Mouse (Mus musculus) lung, adult 18-20 months (tissue): Measurements from ENCODE around the gene Lrp2bp.

Source experiments
- DNase-seq, 2 experiments: peaks; one replicate each; pipeline ENCODE4 v3.0.0; 2022; ENCODE audit warnings: mixed read lengths in 2 of 2

Gene Lrp2bp

GRCm38 (mm10) chr8:45999138-45999783 is at the start of gene Lrp2bp:
Lrp2bp (plus strand) TSS chr8:45999303.
- peak; percentile 57 to 72 for DNase-seq

- DNase-seq: no peak
Observed at GRCm38 (mm10) chr8:45950622-45951021, 48.5 kb upstream of the Lrp2bp start.

- DNase-seq: peak in 1 of 2 experiments; percentile 3
Observed at GRCm38 (mm10) chr8:45970894-45971293, 28.2 kb upstream of the Lrp2bp start.

DNA sequence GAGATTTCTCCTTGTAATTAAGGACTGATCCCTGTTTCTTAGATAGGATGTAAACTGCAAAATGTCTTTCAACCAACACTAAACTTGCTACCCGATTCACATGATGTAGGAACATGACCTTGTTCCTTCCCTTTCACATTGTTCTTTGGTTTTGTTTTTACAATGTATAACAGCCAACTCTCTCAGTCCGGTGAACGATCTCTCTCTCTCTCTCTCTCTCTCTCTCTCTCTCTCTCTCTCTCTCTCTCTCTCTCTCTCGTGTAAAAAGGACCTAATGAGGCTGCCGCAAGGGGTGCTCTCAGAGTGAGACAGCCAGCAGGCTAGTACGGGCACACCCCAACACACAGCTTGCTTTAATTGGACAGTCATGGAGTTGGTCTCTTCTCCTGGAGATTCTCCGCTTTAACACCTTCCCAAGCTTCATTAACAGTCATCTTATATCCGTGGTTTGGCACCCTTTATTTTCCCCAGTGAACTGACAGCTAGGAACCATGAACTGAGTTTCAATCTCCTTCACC is 25.1 kb upstream of the Lrp2bp start:
- DNase-seq: no peak

GRCm38 (mm10) chr8:45975126-45975836 is 23.8 kb upstream of the Lrp2bp start, which contains the start of the genes 1700029J07Rik and Ufsp2:
1700029J07Rik (minus strand) TSS chr8:45975252.
Ufsp2 (plus strand) TSS chr8:45975528.
- peak; percentile 97 for DNase-seq

- DNase-seq: no peak
Observed at GRCm38 (mm10) chr8:45975837-45976468, 23.1 kb upstream of the Lrp2bp start.

DNA sequence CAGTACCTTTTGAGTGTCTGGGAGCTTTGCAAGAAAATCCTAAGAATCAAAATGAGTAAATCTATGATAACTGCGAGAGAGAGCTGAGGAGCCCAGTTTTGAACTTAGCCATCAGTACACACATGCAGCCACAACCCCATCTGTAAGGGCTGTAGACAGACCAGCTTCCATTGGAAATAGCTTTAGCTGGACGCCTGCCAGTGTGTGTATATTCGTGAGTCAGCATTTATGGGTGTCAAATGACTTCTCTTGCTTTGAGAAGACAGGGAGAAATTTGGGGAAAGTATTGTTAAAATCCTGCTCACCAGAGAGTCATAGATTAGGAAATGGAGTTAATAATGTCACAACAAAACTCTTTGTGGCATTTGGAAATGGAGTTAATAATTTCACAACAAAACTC is 12.4 kb upstream of the Lrp2bp start:
- no peak for DNase-seq

DNA sequence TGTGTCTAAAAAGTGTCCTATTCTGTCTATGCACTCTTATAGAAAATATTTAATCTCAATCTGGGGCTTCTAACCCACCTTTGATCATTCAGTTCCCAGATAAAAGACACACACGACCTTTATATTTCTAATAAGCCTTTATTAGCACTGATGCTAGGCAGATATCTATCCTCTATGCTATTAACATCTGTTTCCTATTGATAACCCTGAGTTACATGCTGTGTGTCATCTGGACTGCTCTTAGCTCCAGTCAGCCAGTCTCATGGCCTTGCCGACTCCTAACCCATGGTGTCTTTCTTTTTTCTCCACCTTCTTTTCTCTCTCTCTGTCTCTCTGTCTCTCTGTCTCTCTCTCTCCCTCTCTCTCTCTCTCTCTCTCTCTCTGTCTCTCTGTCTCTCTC is 10.9 kb upstream of the Lrp2bp start:
- no peak for DNase-seq

GRCm38 (mm10) chr8:45990631-45991310 is 8.3 kb upstream of the Lrp2bp start:
- no peak for DNase-seq

GRCm38 (mm10) chr8:45994111-45994510 is 5.0 kb upstream of the Lrp2bp start:
- DNase-seq: no peak

DNA sequence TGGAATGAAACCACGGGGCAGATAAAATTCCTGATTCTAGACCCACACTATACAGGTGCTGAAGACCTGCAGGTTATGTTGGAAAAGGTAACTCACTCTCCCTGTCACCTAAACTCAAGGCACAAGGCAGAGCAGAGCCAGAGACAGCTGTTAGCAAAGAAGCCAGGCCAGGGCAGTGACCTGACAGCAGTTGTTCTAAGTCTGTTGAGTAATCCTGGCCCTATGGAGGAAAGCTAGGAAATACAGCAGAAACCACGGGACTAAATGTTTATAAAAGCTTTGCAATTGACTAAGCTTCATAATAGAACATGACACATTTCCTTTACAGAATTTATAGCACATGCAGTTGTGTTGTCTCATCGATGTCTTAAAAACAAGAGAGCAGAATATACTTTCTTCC is 3.5 kb upstream of the Lrp2bp start:
- no peak for DNase-seq

DNA sequence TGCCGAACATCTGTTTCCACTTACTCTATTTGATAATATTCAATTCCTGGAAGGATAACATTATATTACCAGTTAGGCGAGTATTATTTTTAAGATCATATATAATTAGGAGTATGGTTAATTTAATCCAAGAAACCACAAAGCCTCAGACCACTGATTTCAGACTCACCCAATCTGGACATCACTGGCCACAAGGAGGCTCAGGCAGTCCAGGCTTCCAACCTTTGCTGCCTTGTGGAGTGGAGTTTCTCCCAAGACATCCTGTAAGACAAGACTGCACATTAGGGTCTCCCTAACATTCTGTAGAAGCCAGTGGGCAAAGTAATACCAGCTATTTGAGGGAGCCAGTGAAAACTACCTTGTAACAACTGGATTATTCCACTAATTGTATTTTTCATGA is 875 bp upstream of the Lrp2bp start:
- no peak for DNase-seq

DNA sequence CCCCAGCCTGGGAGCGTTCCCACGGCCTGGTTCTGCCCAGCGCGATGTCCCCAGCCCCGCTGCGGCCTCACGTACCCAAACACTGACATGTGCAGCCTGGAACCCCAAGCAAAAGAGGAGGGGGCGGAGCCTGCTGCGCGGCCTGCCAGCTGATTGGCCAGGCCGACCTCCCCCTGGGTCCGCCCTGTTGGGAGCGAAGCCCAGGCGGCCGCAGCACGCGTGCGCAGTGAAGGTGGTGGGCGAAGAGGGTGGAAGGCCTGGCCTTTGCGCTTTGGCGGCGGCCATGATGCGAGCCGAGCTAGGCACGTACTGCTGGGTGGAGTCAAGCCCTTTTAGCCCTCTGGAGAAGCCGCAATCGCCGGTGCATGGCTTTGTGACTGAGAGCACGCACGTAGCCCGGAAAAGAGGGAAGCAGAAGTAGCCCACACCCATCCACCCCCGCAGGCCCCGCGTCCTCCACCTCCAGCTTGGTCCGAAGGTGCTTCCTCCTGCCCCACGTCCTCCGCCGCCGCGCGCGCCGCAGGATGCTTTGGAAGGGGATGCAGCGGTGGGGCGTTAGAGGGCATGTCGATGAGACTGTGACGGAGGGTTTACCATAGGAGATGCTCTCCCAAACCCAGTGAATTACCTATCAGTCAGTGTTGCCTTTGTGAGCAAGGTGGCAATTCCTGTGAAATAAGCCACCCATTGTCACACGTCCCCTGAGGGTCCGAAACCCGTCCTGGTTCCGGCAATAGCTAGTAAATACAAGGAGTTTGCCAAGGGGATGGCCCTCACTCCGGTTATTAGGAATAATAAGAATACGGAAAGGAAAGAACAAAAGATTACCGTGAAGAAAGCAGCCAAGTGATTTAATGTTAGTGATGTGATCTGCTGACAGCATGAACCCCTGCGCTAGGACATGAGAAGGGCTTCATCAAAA is 942 bp downstream of the Lrp2bp start:
- DNase-seq: peak; percentile 99

DNA sequence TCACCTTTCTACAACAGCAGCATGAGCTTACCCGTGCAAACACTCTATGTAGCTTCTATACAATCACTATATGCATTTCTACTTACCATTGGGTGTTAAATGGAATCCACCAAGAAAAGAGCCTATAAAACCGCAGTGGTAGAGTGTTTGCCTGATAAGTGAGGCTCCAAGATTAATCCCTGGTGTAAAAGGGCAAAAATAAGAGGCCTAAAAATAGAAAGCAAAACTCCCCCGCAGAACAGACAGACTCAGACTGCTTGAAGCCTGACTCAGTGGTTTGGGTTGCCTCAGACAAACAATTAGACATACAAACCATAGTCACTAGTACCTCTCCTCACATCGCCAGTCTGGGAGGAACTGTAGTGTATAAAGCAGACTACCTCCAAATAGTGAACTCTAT is 6.5 kb downstream of the Lrp2bp start, which contains the start of gene Ankrd37:
Gene Ankrd37, minus strand, starts transcription at position 112 of the 400 bp plus-strand sequence.
- no peak for DNase-seq

DNA sequence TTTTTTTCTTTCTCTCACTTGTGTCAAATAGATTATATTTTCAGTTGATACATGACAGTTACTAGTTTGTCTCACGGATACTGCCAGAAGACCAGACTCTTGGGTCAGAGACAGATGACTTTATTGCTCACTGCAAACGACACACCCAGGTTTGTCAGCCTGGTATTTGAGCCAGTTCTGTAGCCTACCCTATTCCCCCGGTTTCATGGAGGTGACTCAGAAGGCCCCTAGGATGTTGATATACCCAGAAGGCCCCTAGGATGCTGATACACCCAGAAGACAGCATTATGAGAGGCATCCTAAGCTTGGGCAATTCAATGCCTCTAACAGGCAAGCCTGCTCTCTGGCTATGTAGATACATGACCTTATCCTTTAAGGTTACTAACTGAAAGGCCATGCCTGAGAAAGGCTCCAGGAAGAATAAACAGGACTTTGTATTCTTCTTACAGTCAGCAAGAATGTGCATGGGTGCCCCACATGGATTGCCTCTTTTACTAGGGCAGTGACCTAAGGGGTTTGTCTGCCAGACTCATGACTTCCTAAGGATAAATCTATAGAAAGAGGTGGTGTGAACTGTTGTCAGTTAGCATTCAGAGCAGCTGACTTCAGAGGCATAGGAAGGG is 8.1 kb downstream of the Lrp2bp start:
- no peak for DNase-seq

DNA sequence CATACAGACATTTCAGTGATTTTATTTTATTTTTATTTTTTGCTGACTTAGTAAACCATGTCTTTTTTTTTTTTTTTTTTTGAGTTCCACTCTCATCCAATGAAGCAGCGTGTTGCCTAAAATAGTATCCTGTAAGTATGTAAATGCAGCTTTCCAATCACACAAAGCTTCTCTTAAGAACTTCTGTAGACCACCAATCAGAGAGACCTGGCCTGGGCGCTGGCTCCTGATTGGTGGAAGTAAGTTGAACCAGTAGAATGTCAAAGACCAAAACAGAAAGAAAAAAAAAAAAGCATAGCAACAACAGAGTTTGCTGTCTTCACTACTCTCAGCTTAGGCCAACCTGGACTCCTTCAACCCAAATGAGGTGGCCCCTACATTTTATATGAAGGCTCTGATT is 11.2 kb downstream of the Lrp2bp start:
- DNase-seq: peak in 1 of 2 experiments; percentile 14

DNA sequence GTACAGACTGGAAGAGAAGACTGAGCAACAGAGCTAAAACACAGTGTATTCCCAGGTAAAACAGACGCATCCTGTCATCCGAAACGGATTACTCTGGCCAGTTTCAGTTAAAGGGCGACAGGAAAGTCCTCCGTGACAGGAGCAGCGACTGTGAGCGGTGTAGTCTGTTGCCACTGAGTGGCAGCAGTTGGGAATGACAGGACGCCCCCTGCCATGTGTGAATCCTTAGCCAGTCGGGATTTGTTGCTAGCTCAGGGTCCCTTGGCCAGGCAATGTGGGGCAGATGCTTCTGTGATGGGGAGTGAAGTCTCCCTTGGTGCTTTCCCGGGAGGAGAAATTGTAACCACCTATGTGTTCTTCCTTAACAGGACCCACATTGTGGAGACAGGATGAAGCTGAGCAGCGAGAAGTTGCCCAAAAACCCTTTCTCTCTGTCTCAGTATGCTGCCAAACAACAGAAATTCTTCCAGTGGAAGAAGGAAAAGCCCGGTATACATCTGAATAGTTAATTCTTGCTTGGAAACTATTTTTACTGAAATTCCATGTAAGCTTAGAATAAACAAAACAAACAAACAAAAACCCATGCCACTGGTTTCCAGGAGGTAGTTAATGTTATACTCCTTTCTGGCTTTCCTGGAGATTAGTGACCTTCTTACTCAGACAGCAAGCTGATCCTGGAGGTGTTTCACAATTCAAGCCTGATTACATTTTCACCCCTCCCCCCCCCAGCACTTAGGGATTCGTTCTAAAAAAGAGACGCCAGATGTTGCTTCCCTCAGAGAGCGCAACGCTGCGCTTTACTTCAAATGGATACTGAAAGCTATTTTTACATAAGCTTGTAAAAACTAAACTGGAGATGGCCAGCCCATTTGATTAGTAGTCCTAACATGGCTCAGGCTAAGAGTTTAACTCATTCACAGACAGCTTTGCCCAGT is 11.9 kb downstream of the Lrp2bp start:
- DNase-seq: peak in 1 of 2 experiments; percentile 35

- peak in 1 of 2 experiments; percentile 15 for DNase-seq
Observed at GRCm38 (mm10) chr8:46022203-46022602, 23.1 kb downstream of the Lrp2bp start.

DNA sequence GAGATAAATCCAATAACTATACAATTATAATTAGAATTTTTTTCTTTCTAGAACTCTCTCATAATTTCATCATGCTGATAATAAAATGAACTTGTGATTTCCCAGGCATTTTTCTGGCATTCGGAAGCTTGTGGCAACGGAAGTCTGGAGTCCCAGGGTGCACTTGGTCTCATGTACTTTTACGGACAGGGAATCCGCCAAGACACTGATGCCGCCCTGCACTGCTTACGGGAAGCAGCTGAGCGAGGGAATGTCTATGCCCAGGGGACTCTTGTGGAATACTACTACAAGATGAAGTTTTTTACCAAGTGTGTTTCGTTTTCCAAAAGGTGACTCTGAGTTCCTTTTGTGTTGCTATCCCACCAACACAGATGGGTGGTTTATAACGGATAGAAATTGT is 23.7 kb downstream of the Lrp2bp start:
- DNase-seq: no peak

- peak; percentile 17 to 58 for DNase-seq
Observed at GRCm38 (mm10) chr8:46024392-46024791, 25.3 kb downstream of the Lrp2bp start.
